Mouse (Mus musculus) olfactory bulb, adult 2 months (tissue): Measurements from ENCODE around the gene Poll.

Source experiments
- CTCF ChIP-seq: fragments of 200-500 bp; IDR thresholded peaks from 2 replicates; pipeline ENCODE4 v1.5.1; 2012; ENCODE audit warnings: low read depth, mild to moderate bottlenecking, low read length, moderate library complexity; ENCODE audit not compliant: insufficient read depth
- POLR2A ChIP-seq: fragments of 200-500 bp; IDR thresholded peaks from 2 replicates; pipeline ENCODE4 v1.6.1; 2012; ENCODE audit warnings: mild to moderate bottlenecking, low read depth, low read length, moderate library complexity; ENCODE audit not compliant: insufficient read depth

- TF ChIP-seq CTCF: no peak
- TF ChIP-seq POLR2A: no peak
Observed at GRCm38 (mm10) chr19:45542061-45542460, 18.3 kb downstream of the Poll start.
